Mouse (Mus musculus) ES-Bruce4 (cell line): Measurements from ENCODE around the gene Gm7995. TPM values are rescaled to one million over a fixed set of nuclear protein-coding genes. Genes with fewer than 3 reads are reported as not detected.
"Not testable (repeated sequence)": the region's sequence is repeated elsewhere in the genome, so short reads cannot be mapped to it uniquely, and the experiment has no call there.

ENCODE experiments used
- H3K27ac ChIP-seq: 2 replicates; pipeline ENCODE4 v1.5.1; 2012; ENCODE audit warnings: low read length, inconsistent platforms; ENCODE audit not compliant: insufficient read depth
- H3K27me3 ChIP-seq: 2 replicates; pipeline ENCODE4 v1.6.1; 2012; ENCODE audit warnings: mild to moderate bottlenecking, low read length, inconsistent platforms; ENCODE audit not compliant: control insufficient read depth, poor library complexity, insufficient read depth, severe bottlenecking
- H3K36me3 ChIP-seq: 2 replicates; pipeline ENCODE4 v1.6.1; 2012; ENCODE audit warnings: inconsistent platforms, mild to moderate bottlenecking, low read length, moderate library complexity; ENCODE audit not compliant: control insufficient read depth, poor library complexity, insufficient read depth, severe bottlenecking
- H3K4me1 ChIP-seq: one replicate; pipeline ENCODE4 v1.8.1; 2011; ENCODE audit warnings: low read length; ENCODE audit not compliant: control insufficient read depth, insufficient read depth
- H3K4me3 ChIP-seq: 2 replicates; pipeline ENCODE4 v1.5.1; 2011; ENCODE audit warnings: low read depth, mild to moderate bottlenecking, low read length
- H3K9ac ChIP-seq: 2 replicates; pipeline ENCODE4 v1.6.1; 2012; ENCODE audit warnings: low read depth, mild to moderate bottlenecking, inconsistent platforms; ENCODE audit not compliant: poor library complexity, severe bottlenecking
- H3K9me3 ChIP-seq: replicated peaks from 2 replicates; pipeline ENCODE4 v1.6.1; 2012; ENCODE audit warnings: mild to moderate bottlenecking, low read length, inconsistent platforms; ENCODE audit not compliant: control insufficient read depth, poor library complexity, insufficient read depth, severe bottlenecking
- polyA plus RNA-seq: library from polyadenylated mRNA; stranded (reverse); fragments of >200 nt; gene quantifications from 2 replicates; pipeline ENCODE4 v1.2.4, GENCODE M21; 2011; ENCODE audit warnings: low read depth; ENCODE audit not compliant: missing spikeins, insufficient read depth, insufficient read length

The Gm7995 gene
- polyA plus RNA-seq, result not detected in 2 replicates

DNA sequence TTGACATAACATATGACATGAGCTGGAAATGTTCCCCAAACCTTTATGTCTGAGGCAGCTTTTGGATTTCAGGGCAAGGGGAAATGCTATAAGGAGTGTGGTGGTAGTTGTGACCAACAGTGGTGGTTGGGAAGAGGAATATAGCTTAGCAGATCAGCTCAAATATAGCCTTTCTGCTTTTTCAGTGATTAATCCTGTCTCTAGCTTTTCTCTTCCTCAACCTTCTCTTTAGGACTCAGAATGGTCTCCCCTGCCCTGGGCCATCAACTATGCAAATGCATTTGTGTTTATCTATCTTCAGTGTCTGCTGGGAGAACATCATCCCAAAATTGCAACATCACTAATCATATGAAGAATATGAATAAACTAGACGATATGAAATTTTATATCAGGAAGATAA is at the start of gene Gm7995:
Gene Gm7995, plus strand, starts transcription at position 301 of the 400 bp plus-strand sequence.
- not testable (repeated sequence) for H3K9me3 ChIP-seq, H3K27me3 ChIP-seq, H3K36me3 ChIP-seq, H3K27ac ChIP-seq, H3K4me1 ChIP-seq, H3K4me3 ChIP-seq, H3K9ac ChIP-seq

DNA sequence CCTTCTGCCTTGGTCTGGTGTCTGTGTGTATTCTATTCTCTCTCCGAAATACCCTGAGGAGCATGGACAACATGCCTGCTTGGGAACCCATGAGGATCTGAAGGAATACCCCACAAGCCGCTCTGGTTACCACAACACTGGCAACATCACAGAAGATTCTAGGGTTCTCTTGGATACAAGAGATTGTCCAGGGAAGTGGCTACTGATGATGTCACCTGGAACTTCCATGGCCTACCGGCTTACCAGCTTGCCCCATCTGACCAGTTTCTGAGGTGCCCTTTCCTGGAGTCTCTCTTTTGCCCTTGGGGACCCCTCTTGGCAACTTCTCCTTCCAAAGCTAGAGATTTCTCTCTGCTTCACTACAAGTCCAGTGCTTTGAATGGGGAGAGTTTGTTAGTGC is 12.8 kb upstream of the Gm7995 start, which contains the start of gene Gm9611:
Gene Gm9611, minus strand, starts transcription at position 101 of the 400 bp plus-strand sequence.
- not testable (repeated sequence) for H3K4me1 ChIP-seq, H3K36me3 ChIP-seq, H3K27ac ChIP-seq, H3K27me3 ChIP-seq, H3K9ac ChIP-seq, H3K4me3 ChIP-seq, H3K9me3 ChIP-seq

Other genes with a start within 250 kb of the Gm7995 start
- not detected in 2 replicates for gene Gm7951, start 192.8 kb upstream of the Gm7995 start, polyA plus RNA-seq
- gene Gm17027, start 147.6 kb upstream of the Gm7995 start, polyA plus RNA-seq, result not detected in 2 replicates
- gene Gm3573, start 119.4 kb upstream of the Gm7995 start, polyA plus RNA-seq, result not detected in 2 replicates
- gene Gm17026, start 50.2 kb upstream of the Gm7995 start, polyA plus RNA-seq, result not detected in 2 replicates
- gene Gm9611, start 12.9 kb upstream of the Gm7995 start, polyA plus RNA-seq, result not detected in 2 replicates
- gene Gm8005, start 129.5 kb downstream of the Gm7995 start, polyA plus RNA-seq, result not detected in 2 replicates
- gene Gm8011, start 153.7 kb downstream of the Gm7995 start, polyA plus RNA-seq, result not detected in 2 replicates
- not detected in 2 replicates for gene Gm8020, start 192.1 kb downstream of the Gm7995 start, polyA plus RNA-seq
- gene Gm8024, start 214.1 kb downstream of the Gm7995 start, polyA plus RNA-seq, result not detected in 2 replicates